Mouse (Mus musculus) adipocyte (in vitro differentiated cells): Measurements from ENCODE around the gene 1700013G24Rik.
A peak's percentile ranks its signal among the peaks of the same experiment; 100 is the strongest.

ENCODE experiments used
- DNase-seq: peaks from one replicate; pipeline ENCODE4 v3.0.0-alpha.2; 2016; ENCODE audit warnings: low spot score

The 1700013G24Rik gene

DNA sequence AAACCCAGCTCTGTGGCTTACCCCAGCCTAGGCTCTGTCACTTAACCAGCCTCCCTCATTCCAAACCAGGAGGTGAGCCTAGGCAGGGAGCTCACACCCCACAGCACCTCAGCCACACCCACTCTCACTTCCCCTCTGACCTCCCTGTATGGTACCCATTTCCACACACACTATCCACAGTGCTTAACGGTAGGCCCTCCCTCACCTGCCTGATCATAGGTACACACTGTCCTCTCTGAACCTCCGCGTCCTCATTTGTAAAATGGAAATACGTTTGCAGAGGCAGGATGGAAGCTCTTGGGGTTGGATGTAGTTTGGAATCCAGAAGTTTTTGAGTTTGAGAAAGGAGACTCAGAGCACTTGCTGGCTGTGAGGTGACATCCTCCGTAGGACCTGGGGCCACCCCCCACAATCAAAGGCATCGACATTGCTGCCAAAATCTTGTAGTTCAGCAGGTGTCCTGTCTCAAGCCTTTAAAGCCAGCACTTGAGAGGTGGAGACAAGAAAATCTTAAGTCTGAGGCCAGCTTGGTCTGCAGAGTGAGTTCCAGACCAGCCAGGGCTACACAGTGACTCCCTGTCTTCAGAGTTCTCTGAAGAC, 42.5 kb downstream of the 1700013G24Rik start:
- no peak for DNase-seq

DNA sequence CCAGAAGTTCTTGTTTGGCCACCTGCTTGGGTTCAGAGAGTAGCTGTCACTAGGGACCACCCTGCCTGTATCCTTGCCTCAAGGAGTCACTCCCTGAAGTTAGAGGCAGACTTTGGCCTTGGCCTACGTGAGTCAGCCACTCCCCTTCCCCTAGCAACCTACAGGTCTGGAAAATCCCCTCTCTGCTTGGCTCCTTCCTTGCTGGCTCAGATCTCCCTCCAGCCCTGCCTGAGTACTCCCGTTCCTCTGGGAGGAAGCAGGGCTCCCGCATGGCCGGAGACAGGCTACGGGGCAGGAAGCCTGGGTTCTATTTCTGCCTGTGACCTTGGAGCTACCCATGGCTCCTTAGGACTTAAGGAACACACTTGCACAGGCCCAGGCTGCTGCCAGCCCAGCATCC, 44.3 kb downstream of the 1700013G24Rik start:
- no peak for DNase-seq

DNA sequence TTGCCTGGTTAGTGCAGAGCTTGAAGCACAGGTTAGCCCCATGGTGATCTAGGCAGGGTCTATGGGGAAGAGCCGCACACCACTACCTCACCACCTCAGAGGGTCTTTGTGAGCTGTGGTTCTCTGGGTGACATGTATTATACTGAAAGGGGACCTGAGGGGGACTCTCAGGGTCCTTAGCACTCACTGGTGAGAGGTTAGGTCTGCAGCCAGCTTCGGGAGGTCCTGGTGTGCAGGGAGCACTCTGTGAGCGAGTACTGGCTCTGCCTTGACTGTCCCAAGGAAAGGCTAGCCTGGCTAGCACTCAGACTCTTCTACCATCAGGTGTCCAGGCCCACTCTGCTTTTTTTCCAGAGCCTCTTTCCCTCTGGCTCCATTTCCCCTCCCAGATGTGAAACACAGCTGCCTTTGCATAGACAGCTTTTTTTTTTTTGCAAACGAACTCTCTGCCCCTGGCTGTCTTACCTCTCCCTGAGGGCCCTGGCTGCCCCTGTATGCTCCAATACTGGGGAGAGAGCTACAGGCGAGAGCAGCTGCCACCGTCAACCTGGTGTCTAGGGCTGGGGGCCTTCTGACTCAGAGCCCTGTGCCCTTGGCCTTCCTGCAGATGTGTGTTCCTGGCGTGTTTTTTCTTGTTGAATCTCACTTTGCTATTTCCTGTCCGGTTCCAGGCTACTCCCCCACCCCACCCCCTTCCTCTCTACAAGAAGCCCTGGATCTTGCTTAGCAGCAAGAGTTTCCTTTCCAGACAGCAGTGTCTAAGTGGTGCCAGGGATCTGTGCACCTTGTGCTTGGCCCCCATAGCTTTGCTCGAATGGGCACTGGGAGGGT, 45.0 kb downstream of the 1700013G24Rik start:
- peak; percentile 42 for DNase-seq

DNA sequence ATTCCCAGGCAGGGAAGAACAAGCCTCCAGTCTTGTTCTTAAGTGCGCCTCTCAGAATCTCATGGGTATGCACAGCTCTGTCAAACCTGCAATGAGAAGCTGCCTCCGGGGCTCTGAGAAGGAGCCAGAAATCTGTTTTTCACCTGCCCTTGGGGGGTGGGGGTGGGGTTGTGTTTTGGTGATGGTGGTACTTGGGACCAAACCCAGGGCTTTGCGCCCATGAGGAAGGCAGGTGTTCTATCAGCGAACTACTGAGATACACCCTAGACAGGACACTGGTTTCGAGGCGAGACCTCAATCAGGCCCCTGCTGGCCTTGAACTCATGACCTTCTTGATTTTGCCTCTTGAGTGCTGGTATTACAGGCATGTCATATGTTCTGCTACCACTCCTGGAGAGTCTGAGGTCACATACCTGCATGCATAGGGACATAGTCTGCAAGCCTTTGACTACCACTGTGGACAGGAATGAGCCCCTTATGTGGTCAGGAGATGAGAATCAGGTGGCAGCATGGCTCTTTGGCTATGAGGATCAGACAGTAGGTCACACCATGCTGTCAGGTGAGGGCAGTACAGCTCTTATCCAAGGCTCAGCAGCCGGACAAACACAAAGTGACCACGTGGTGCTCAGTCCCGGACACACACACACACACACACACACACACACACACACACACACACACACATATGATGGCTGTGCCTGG, 45.9 kb downstream of the 1700013G24Rik start:
- DNase-seq: no peak

DNA sequence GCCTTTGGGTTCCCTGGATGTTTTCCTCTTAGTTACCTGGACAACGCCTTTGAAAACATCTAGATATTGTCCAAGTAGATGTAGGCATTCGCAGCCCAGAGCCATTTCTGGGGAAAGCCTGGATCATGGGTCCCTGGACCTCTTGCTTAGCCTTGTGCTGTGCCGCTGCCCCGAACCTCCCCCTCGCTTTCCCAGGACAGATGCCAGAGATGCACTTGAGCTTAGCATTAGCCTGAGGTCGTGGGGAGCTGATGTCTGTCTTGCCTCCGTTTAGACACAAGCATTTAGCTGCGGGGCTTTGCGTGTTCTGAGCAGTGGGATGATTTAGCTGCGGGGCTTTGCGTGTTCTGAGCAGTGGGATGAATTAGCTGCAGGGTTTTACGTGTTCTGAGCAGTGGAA, 47.1 kb downstream of the 1700013G24Rik start:
- DNase-seq: no peak

DNA sequence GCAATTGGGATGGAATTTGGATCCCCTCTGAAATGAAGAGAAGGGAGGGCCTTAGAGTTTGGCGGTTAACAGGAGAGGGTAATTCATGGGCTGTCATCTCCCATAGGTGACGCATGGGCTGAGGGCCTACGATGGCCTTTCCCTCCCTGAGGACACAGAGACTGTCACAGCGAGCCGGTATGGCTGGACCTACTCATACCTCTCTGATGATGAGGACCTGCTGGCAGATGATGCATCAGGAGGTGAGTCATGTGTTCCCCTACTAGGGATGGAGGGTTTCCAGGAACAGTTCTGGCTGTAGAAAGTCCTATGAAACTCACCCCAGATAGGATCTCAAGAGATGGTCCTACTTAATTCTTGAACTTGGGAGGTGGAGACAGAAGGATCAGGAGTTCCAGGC, 47.9 kb downstream of the 1700013G24Rik start:
- no peak for DNase-seq

DNA sequence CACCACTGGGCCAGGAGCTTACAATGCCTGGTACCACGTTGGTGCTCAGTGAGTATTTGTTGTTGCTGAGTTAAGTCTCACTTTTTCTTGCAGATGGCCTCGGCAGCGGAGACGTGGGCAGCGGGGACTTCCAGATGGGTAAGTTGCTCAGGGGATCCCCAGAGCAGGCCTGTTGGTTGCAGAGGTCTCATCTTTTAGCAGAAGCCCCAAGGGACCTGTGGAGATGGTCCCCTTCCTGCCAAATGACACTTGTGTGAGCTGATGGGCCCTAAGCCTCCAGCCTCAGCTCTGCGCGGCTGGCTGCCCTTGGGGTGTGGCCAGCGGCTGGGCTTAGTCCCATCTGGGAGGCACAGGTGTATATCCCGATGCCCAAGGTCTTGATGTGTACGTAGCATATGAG, 49.1 kb downstream of the 1700013G24Rik start:
- DNase-seq: no peak

DNA sequence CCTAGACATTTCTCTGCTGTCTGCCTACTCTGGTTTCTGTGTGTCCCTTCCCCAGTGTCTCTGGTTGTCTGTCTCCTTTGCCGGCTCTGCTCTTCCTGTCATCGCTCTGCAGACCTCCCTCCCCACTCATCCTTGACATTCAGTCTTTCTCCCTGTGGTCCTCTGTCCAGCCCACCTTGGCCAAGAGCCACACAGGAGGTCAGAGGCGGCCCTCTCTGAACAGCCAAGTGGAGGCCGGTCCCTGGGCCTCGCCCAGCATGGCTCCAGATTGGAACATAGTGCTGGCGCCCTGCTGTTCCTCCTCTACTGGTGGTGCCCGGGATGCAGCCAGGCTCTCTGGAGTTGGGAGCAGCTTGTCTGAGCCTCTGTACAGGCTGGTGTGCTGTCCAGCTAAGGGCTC, 49.7 kb downstream of the 1700013G24Rik start:
- no peak for DNase-seq

DNA sequence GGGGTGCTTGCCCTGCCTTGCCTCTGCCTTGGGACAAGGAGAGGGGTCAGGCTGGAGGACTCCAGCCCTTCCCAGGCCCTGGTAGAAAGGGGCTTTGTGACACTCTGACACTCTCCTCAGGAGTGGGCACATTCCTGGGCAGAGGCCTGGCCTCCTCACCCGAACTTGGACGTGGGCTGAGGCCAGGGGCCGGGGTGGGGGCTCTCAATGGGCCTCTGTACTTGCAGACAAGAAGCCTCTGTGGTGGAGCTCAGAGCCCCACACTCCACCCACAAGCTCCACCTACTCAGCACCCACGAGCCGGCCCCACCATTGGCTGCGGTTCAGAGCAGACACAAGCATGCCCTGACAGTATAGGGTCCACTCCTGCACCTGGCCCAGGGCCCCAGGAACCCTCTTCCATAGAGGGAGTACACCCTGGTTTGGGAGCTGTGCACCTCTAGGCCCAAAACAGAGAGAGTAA, 50.5 kb downstream of the 1700013G24Rik start:
- no peak for DNase-seq
